Mouse (Mus musculus) macrophage (primary cell): ENCODE measurements at regions not wholly inside any gene's neighbourhood (a gene's known extent, or its start where the extent isn't known, plus 50 kb on each side); places are given as distances from the start of the nearest gene placed in this dataset.

Experiments
- H3K27ac ChIP-seq: fragments of 350-480 bp; formaldehyde crosslinking; 2 replicates; pipeline ENCODE4 v1.9.0; 2021
- H3K36me3 ChIP-seq: fragments of 350-480 bp; formaldehyde crosslinking; 2 replicates; pipeline ENCODE4 v1.9.0; 2021; ENCODE audit errors: inconsistent target
- H3K4me3 ChIP-seq: fragments of 350-480 bp; formaldehyde crosslinking; 2 replicates; pipeline ENCODE4 v1.9.0; 2021; ENCODE audit errors: inconsistent target
- H3K79me2 ChIP-seq: fragments of 350-480 bp; formaldehyde crosslinking; 2 replicates; pipeline ENCODE4 v1.9.0; 2021; ENCODE audit errors: inconsistent target
- WGBS: methylation state at CpG from one replicate; pipeline ENCODE4 v1.1.7; 2026; ENCODE audit warnings: inconsistent platforms; ENCODE audit not compliant: missing documents; 5-methylcytosine and 5-hydroxymethylcytosine counted together

- Histone ChIP-seq H3K27ac (no peak overlapping the region), H3K4me3 (no peak overlapping the region), H3K36me3 (no peaks in the 10 kb centered on the region), H3K79me2 (no peaks in the 10 kb centered on the region)
- WGBS, result 69% methylated on average over 3 of the region's 3 CpGs
These were observed 294.4 kb downstream of the Matn1 start for GRCm38 (mm10) chr4:131238591-131238990.

GRCm38 (mm10) chr4:131239132-131239531 lies 294.9 kb downstream of the Matn1 start:
- WGBS, result 79% methylated on average over 5 of the region's 5 CpGs
- Histone ChIP-seq H3K36me3 (no peaks in the 10 kb centered on the region), H3K79me2 (no peaks in the 10 kb centered on the region), H3K27ac (no peak overlapping the region), H3K4me3 (no peak overlapping the region)

GRCm38 (mm10) chr4:131240457-131240856 lies 296.3 kb downstream of the Matn1 start:
- 88% methylated on average over 4 of the region's 4 CpGs for WGBS
- no peaks in the 10 kb centered on the region for H3K79me2 ChIP-seq
- H3K27ac ChIP-seq, result no peak overlapping the region
- H3K4me3 ChIP-seq, result no peak overlapping the region
- H3K36me3 ChIP-seq, result no peaks in the 10 kb centered on the region

- 74% methylated on average over 4 of the region's 4 CpGs for WGBS
- Histone ChIP-seq H3K79me2 (no peaks in the 10 kb centered on the region), H3K4me3 (no peak overlapping the region), H3K36me3 (no peaks in the 10 kb centered on the region), H3K27ac (no peak overlapping the region)
These were observed 298.1 kb downstream of the Matn1 start for GRCm38 (mm10) chr4:131242250-131242649.

GRCm38 (mm10) chr4:131243744-131244387 lies 299.7 kb downstream of the Matn1 start:
- H3K4me3 ChIP-seq, result no peak overlapping the region
- no peaks in the 10 kb centered on the region for H3K36me3 ChIP-seq
- no peak overlapping the region for H3K27ac ChIP-seq
- WGBS, result 62% methylated on average over 9 of the region's 9 CpGs
- H3K79me2 ChIP-seq, result no peaks in the 10 kb centered on the region

- WGBS, result 25% methylated on average over 30 of the region's 30 CpGs
- H3K27ac ChIP-seq, result no peak overlapping the region
- H3K79me2 ChIP-seq, result no peaks in the 10 kb centered on the region
- no peaks in the 10 kb centered on the region for H3K36me3 ChIP-seq
- H3K4me3 ChIP-seq, result no peak overlapping the region
These were observed 308.6 kb downstream of the Matn1 start for GRCm38 (mm10) chr4:131252602-131253442.

GRCm38 (mm10) chr4:131253443-131253817 lies 309.2 kb downstream of the Matn1 start:
- WGBS, result 7% methylated on average over 8 of the region's 8 CpGs

GRCm38 (mm10) chr4:131254243-131254642 lies 310.1 kb downstream of the Matn1 start:
- Histone ChIP-seq H3K27ac (no peak overlapping the region), H3K36me3 (no peaks in the 10 kb centered on the region), H3K79me2 (no peaks in the 10 kb centered on the region), H3K4me3 (no peak overlapping the region)
- 89% methylated on average over 7 of the region's 7 CpGs for WGBS

More at GRCm38 (mm10) chr4:131253443-131253817, 309.2 kb downstream of the Matn1 start:
- Histone ChIP-seq H3K79me2 (no peaks in the 10 kb centered on the region), H3K36me3 (no peaks in the 10 kb centered on the region), H3K27ac (no peak overlapping the region), H3K4me3 (no peak overlapping the region)

GRCm38 (mm10) chr4:131254691-131255090 lies 310.5 kb downstream of the Matn1 start:
- 44% methylated on average over 6 of the region's 6 CpGs for WGBS
- H3K4me3 ChIP-seq, result no peak overlapping the region
- no peaks in the 10 kb centered on the region for H3K36me3 ChIP-seq
- no peaks in the 10 kb centered on the region for H3K79me2 ChIP-seq
- no peak overlapping the region for H3K27ac ChIP-seq

- Histone ChIP-seq H3K79me2 (no peaks in the 10 kb centered on the region), H3K4me3 (no peak overlapping the region), H3K27ac (no peak overlapping the region), H3K36me3 (no peaks in the 10 kb centered on the region)
- 27% methylated on average over 2 of the region's 2 CpGs for WGBS
These were observed 317.1 kb downstream of the Matn1 start for GRCm38 (mm10) chr4:131261236-131261635.

- WGBS, result 85% methylated on average over 6 of the region's 6 CpGs
- Histone ChIP-seq H3K79me2 (no peaks in the 10 kb centered on the region), H3K27ac (no peak overlapping the region), H3K4me3 (no peak overlapping the region), H3K36me3 (no peaks in the 10 kb centered on the region)
These were observed 318.7 kb downstream of the Matn1 start for GRCm38 (mm10) chr4:131262909-131263308.

- WGBS, result 35% methylated on average over 8 of the region's 9 CpGs
- H3K27ac ChIP-seq, result no peak overlapping the region
- no peaks in the 10 kb centered on the region for H3K79me2 ChIP-seq
- H3K36me3 ChIP-seq, result no peaks in the 10 kb centered on the region
- H3K4me3 ChIP-seq, result no peak overlapping the region
These were observed 322.6 kb downstream of the Matn1 start for GRCm38 (mm10) chr4:131266764-131267163.

- Histone ChIP-seq H3K36me3 (no peaks in the 10 kb centered on the region), H3K27ac (no peak overlapping the region), H3K4me3 (no peak overlapping the region), H3K79me2 (no peaks in the 10 kb centered on the region)
- WGBS, result 70% methylated on average over 10 of the region's 10 CpGs
These were observed 323.6 kb downstream of the Matn1 start for GRCm38 (mm10) chr4:131267760-131268159.

GRCm38 (mm10) chr4:131270192-131270591 lies 326.0 kb downstream of the Matn1 start:
- WGBS, result 60% methylated on average over 7 of the region's 7 CpGs
- H3K79me2 ChIP-seq, result no peaks in the 10 kb centered on the region
- H3K36me3 ChIP-seq, result no peaks in the 10 kb centered on the region
- no peak overlapping the region for H3K4me3 ChIP-seq
- no peak overlapping the region for H3K27ac ChIP-seq

- WGBS, result 19% methylated on average over 7 of the region's 7 CpGs
- Histone ChIP-seq H3K4me3 (no peak overlapping the region), H3K36me3 (no peaks in the 10 kb centered on the region), H3K79me2 (no peaks in the 10 kb centered on the region), H3K27ac (no peak overlapping the region)
These were observed 327.9 kb downstream of the Matn1 start for GRCm38 (mm10) chr4:131272060-131272459.
